Mouse (Mus musculus) adrenal gland, postnatal 25 days (tissue): ENCODE measurements at regions not wholly inside any gene's neighbourhood (a gene's known extent, or its start where the extent isn't known, plus 50 kb on each side); places are given as distances from the start of the nearest gene placed in this dataset.

Experiments
- DNase-seq: peaks from one replicate; pipeline ENCODE4 v3.0.0; 2021; ENCODE audit warnings: mixed read lengths

DNA sequence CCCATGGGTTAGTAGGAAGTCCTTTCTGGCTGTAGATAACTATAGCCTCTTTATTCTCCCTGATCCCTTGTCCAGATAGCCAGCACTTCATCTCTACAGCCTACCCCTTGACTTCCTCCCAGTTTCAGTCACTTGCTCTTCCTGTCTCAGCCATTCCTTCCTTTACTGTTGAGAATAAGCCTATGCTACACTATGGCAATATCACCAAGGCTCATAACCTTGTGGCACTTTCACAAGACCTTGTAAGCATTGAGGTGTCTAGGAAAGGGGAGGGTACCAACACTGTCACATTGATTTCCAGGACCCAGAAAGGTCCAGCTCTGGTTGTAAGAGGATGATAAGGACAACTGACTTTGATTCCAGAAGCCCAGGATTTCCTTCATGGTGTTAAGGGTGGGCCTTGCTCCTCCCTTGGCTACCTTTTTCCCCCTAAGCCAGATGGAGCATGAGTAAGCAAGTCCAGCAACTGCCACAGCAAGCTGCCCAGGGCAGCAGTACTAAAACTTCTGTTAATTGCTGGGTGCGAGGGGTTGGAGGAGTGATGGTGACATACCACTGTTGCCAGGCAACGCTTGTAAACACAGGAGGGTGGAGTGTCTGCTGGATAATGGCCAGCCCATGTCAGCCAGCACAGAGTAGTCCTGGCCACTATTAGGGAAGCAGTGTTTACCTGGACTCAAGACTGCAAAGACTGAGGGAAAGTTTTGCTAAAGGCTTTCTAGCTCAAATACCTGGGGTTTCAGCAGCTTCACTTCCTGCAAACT lies 75.7 kb downstream of the Ankrd16 start:
- DNase-seq: no peak

DNA sequence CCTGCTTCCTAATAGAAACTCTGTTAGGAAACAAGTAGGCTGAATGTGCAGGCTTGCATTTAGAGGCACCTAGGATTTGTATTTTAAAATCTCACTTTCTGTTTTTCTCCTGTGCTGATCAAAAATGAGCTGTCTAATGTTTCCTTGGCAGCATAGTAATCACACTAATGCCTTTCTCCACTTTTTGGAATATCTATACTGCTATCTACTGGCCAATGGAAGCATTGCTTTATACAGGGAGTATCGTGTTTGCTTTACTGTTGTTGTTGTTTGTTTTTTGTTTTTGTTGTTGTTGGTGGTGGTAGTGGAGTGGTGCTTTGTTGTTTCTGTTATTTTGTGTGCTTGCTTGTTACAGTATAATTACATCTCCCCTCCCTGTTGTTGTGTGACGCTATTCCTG lies 92.3 kb downstream of the Ankrd16 start:
- no peak for DNase-seq

DNA sequence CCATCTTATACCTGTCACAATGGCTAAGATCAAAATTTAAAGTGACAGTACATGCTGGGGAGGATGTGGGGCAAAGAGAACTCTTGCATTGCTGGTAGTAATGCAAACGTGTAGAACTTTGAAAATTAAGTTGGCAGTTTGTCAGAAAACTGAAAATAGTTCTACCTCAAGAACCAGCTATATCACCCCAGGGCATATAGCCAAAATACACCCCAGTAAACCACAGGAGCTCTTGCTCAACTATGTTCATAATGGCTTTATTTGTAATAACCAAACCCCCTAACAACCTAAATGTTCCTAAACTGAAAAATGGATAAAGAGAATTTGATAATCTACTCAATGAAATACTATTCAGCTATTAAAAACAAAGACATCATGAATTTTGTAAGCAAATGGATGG lies 102.3 kb downstream of the Ankrd16 start:
- DNase-seq: no peak

DNA sequence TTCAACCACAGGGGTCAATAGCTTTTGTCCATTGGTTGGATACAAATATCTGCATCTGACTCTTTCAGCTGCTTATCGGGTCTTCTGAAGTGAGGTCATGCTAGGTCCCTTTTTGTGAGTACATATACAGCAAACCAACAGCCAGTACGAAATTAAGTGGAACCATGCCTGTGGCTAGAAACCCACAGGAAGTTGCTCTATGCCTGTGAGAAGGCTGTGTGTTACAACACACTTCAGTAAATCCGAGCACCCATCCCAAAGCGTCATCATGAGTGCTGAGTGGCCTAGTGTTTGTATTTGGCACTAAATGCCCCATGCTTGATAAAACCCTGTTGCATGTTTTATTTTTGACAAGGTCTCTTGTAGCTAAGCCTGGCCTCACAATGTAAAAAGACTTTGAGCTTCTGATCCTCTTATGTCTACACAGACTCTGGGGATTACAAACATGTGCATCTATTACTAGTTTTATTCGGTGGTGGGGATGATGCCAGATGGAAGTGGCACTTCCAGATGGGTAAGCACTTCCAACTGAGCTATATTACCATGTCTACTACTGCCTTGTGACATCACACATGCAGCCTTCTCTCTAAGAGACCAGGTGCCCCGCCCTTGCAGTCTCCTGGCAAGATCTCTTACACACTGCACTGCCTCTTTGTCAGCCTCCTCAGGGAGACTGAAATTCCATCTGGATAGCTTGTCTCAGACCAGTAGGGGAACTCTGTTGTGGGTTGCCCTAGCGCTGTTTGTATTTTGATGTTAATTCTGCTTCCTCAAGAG lies 117.3 kb downstream of the Ankrd16 start:
- no peak for DNase-seq

DNA sequence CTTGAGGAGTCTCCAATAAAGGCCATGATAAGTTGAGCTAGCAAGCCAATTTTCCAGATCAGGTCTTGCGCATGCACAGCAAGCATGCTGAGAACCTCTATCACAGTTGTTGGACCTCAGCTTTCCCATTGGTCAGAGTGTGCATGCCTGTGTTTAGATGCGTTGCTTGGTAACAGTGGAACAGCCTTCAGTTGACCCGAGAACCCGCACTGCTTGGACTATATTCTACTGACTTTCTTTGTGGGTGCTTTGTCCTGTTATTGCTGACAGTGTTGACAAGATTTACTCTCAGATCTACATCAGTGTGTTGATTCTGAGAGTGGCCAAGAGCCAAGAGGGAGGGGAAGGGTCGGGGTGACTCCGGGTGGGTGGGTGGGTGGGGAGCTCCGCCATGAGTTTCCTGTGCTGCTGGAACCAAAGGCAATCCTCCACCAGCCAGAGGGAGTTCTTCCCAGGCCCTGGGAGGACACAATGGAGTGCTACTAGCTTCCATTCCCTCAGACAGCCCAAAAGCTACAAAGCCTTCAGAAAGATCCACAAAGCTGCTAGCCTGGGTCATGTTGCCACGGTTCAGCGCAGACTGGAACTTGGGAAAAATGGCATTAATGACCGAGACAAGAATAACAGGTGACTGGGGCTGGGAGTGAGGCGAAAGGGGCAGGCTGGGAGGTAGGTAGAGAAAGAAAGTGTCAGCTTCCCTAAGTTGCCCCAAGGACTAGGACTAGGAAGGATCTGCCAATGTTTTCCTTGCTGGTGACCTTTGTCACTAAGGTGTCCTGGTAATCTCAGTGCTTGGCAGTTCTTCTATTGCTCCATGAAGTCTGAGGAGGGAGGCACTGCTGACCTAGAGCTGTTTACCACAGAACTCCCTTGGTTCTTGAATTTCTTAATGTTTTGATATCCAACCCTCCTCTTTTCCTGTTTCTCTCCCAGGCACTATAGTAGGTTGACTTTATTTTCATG lies 122.3 kb downstream of the Ankrd16 start:
- DNase-seq: no peak

DNA sequence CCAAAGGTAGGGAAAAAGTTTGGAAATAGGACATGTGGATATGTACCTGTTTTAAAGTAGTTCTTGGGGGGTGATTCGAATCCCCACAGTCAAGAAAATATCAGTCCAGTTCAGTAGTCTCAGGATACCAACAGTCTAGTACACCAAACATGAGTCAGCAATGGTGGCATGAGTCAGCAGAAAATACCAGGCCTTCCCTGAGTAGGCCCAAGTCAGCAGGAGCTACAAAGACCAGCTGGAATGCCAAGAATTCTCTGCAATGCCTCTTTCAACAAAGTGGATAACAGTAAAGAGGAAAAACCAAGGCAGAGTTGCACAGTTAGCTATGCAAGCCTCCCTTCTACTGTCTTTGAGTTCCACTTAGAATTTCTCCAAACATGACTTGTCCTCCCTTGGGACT lies 137.1 kb downstream of the Ankrd16 start:
- no peak for DNase-seq

DNA sequence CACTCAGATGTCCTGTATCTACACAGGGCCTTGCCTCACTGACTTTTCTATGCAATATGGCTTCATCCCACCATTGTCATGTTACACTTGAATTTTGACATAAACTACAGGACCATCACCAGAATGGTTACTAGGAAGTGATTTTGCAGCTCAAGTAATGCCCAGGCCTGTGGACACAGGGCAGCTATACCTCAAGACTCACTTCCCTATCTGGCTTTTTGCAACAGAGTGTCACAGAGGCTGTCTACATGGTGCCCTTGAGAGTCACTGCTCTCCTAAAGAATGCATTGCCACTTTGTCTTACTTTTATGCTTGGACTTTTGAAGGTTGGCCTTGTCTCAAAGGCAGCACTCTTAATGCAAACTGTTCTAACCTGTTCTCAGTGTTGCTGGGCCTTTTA lies 139.7 kb downstream of the Ankrd16 start:
- no peak for DNase-seq

DNA sequence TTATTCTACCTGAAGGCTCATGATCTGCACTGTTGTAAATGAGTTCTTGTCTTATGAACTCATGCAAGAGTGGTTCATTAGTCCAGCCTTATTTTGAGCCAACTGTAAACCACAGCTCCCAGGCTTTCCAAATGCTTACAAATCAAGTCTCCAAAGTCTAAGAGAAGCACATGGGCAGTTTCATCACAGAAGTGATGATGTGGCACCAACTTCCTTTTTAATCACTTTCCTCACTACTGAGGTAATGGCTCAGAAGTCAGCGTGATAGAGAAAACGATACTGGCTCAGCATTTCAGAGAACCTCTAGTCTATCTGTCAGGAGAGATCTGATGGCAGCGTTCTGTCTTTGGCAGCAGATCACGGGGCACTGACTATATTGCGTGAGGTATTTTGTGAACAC lies 140.4 kb downstream of the Ankrd16 start:
- no peak for DNase-seq

DNA sequence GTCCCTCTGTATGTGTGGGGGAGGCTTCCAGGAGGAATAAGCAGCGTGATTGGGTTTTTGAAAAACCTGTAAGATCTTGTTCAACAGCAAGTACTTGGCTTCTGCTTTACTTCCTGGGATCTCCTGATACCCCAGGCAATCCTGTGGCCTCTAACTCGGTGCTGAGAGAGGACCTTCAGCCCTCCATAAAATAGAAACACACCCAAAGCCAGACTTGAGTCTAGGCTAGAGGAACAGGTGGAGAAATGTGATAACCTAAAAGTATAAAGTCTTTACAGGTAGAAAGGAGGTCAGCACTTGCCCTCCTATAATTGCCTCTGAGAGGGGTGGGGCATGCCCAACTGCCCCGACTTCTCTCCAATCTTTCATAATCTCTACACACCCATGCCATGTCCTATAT lies 183.1 kb downstream of the Ankrd16 start:
- no peak for DNase-seq

DNA sequence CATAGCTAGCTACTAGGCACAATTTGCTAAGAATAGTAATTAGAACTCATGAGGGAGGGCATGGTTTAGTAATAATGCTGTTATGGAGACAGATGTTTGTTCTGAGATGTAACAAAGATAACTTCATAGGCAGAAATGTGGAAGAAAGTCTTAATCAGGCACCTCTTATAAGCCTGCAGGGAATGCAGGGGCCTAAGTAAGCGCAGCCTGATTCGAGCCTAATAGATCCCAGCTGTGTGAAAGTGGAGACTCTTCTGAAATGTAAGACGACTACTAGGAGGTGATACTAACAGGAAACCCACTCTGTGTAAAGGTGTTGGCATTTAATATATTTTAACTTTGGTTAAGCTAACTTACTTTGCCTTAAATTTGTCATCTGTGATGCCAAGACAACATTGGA lies 187.7 kb downstream of the Ankrd16 start:
- DNase-seq: no peak

DNA sequence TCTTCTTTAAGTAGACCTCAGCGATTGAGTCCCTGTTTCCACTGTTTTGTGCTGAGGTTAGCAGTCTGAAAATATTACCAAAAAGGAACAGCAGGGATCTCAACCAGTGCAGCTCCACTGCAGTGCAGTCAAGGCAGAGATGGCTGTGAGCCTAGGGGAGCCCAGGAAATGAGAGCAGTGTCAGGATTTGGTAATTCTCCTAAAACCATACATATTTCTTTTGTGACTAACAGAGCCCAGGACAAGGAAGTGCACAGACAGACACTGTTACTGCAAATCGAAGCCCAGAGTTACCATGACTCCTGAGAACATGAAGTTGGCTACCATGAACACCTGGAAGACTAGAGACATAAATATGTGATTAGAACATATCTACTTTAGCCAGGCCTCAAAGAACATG lies 189.3 kb downstream of the Ankrd16 start:
- no peak for DNase-seq

DNA sequence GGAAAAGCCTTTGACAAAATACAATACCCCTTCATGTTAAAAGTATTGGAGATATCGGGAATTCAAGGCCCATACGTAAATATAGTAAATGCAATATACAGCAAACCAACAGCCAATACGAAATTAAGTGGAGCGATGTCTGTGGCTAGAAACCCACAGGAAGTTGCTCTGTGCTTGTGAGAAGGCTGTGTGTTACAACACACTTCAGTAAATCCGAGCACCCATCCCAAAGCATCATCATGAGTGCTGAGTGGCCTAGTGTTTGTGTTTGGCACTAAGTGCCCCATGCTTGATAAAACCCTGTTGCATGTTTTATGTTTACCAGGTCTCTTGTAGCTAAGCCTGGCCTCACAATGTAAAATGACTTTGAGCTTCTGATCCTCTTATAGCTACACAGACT lies 194.3 kb downstream of the Ankrd16 start:
- DNase-seq: no peak

DNA sequence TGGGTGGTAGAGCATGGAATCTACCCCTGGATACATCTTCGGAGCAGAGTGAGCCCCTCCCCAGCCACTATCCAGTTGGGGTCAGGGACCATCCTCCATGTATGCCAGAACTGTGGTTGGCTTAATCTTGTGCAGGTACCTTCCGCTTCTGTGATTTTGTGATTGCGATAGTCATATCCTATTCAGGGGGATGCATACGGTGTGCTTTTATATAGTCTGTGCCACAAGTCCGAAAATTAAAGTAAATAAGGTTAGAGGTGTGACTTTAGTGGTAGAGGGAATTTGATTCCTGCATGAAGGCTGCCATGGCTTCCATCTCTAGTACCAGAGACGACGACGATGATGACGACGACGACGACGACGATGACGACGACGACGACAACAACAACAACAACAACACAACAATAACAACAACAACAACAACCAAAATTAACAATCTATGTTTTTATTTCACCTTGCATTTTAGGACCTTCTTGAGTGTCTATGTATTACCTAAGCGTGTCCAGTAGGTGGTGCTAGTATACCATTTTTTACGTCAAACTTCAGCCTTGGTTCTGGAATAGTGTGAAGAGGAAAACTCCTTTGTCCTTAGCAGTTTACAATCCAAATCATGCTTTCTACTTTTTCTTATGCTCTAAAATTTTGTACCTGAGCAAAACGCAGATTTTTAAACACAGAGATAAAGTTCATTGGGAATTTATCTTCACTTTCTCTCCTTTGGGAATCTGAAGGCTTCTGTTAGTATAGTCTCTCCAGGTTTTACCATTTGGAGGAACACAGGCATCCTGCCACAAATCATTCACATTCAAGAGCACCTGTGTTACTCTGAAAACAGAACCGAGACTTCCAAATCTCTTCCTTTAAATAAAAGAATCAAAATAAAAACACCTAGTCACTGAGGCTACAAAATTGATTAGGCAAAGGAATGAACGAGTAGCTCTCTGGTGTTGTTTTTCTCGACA lies 224.5 kb downstream of the Ankrd16 start:
- no peak for DNase-seq

DNA sequence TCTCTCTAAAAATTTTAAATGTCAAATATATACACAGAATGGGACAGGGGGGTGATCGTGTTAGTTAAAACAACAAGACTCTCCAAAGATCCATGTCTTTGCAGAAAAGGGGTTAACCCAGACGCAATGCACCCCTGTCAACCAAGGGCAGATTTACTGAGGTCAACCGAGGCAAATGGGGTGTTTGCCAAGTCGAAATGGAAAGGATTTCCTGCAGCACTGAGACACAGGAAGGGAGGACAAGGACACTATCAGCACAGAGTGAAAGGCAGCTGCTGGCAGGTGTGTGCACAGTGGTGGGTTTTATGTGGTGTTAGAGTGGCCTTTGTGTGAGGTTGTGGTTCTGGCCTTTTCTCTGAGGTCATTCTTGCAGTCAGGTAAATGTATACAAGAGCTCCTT lies 226.7 kb downstream of the Ankrd16 start:
- peak; percentile 26 for DNase-seq

DNA sequence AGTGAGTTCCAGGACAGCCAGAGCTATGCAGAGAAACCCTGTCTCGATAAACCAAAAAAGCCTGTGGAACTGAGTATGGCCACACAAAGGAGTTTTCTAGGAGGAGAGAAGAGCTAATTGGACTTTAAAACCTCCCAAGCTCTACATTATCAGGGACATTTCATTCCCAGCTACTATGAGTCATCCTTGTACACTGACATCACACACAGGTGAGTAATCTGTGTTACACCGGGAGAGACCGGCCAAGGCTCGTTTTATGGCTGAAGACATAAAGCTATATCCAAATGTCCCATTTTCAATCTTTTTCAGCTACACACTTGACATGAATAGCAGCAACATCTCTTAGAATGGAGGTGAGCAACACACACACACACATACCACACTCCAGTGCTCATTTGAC lies 229.5 kb downstream of the Ankrd16 start:
- no peak for DNase-seq

DNA sequence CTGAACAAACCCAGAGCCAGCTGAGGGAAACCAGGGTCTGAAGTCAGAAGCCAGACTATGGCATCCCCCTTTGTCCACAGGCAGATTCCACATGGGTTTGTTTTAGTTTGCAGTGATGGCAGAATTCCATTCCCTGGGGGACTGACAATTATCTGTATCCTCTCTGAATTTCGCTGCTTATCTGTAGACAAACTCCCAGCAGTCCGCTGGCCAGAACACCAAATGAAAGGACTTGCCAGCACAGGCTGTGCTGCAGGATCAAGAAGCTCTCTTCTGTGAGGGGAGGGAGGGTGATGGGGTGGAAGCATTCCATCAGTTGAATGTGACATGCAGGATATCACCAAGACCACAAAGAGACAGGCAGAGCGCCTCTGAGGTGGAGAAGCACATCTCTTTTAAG lies 233.8 kb downstream of the Ankrd16 start:
- DNase-seq: no peak

DNA sequence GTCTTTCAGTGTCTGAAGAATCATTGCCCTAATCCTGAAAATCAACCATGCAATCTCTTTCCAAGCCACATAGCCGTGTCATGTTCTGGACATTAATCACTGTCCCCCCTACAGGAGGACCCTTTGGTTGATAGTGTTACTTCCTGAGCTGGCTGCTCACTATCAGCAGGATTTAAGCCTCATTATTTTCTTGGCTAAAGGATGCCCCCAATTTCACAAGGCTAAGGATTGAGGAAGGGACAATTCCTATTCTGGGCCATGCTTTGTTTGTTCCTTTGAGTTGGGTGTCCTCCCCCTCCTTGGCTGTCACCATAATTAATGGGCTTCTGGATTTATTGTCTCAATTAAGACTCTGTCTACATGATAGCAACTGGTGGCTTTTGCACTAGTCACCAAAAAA lies 241.9 kb downstream of the Ankrd16 start:
- no peak for DNase-seq

DNA sequence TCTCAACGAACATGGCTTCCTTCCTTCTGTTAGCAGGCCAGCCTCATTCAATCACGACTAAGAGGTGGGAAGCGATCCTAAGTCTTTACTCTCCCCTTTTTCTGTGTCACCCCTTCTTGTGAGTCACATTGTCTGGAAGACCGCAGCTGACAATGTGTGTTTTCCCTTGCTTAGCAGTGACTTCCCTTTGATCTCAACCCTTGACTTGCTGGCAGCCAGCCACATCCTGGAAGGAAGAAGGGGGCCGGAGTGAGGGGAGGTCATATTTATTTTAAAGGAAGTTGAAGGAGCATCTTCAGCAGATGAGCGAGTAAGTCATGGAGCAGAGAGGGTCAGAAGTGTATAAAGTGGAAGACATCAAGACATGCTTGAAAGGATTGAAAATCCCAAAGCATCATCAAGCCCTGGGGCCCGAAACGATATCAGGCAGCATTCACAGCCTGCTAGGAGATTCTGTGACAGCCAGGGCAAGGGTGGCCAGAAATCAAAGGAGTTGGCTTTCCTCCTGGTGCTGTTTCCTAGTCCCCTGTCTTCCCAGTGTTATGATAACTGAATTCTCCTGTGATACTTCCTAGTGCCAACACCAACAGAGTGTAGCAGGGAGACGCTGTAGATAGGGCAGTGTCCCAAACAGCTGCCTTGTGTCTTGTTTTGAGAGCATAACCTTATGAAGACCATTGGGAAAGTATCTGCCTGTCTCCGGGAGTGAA lies 245.9 kb downstream of the Ankrd16 start:
- DNase-seq: peak; percentile 61

DNA sequence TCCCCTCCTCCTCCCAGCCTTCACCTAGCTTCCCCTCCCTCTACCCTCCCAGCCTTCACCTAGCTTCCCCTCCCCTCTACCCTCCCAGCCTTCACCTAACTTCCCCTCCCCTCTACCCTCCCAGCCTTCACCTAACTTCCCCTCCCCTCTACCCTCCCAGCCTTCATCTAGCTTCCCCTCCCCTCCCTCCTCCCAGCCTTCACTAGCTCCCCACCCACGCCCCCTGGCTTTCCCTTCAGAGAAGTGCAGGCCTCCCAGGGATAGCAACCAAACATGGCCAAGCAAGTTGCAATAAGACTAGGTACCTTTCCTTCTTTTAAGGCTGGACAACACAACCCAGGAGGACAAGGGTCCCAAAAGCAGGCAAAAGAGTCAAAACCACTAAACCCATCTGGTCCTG lies 248.5 kb downstream of the Ankrd16 start:
- DNase-seq: no peak

DNA sequence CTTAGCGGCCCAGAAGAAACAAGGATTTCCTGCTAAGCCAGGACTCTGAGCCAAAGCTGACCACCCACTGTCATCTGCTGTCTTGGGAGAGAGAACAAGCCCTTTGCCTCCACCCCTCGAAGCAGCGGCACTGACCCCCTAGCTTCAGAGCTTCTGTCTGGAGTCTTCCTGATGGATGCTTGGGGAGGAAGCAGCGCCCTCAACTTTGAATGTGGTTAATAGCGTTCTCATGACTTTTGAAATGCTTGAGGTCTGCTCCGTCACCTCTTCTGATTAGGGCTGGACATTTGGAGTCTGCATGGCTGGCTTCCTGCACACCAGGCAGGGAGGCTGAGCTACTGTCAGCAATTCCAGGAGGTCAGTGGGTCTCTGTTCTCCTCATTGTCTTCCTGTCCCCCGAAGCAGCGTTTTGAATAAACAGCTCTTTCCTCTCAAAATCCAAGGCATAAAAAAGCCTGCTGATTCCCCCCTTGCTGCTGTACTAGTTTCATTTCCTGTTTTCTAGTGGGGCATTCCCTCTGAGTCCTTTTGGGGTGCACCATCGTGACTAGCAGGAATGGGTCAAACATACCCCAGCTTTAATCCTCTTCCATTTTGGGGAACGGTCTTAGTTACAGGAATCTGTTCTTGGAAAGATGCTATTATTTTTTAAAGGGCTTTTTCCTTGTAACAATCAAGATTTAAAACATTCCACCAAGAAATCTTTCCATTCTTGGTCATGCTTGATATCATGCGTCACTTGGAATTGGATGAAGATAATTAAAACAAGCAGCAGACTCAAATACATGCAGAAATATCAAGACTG lies 256.0 kb downstream of the Ankrd16 start:
- DNase-seq: peak; percentile 5
